Mouse (Mus musculus): ENCODE measurements around the gene Ctsw.

DNA sequence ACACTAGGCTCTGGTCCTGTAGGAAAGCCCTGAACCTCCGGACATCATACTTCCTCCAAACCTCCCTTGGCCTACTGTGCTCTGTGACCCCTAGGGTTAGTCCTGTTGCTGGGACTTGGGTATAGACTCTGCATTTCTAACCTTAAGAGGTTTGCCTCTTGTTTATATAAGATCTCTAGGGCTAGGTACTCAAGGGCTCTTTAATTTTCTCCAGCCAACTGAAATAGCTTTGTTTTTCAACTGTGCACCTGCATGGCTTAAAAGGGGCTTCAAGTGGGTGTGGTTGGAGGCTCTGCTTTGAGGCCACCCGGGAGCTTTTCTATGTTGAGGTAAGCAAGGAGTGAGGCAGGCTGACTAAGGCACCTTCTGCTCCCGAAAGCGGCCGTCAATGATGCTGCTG is 16.2 kb upstream of the Ctsw start:
- TF ChIP-seq POLR2A (IDR thresholded peaks at IDR 0.05; ENCODE audit: extremely low read depth, insufficient read depth, low read length) (no peak), CTCF (IDR thresholded peaks at IDR 0.05; ENCODE audit: low read depth, low read length) (no peak)
